Comparison of ENCODE assay signal across 20 mouse cellular contexts in the genomic region with DNA sequence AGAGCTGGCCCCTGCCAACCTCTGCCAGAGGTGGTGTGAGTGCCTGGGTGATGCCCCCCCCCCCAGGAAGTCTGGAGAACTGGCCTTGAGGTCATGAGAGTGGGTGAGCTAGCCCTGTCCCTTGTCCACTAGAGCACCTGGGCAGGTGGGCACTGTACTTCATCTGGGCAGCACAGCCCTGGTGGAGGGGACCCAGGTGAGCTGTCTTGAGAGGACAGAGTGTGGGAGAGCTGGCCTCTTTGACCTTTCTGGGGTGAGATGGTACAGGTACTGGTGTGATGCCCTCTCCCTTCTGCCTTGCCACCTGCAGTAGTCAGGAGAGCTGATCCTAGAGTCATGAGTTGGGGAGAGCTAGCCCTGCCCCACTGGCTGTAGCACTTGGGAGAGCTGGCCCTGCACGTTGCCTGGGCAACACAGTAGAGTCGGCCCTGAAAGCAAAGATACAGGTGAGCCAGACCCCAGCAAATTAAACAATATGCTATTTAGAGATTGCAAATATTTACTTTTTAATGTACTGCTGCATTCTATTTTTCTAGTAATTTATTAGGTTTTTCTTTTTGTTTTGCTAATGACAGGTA.
"Had no signal": no experiment of that assay in that cellular context is flagged by ENCODE, and none has a peak within 500 bp of the region (broad histone marks: within the 10 kb centered on the region; RNA-seq: fewer than 3 reads in every experiment).

No protein-coding gene starts in this region.

- DNase-seq: kidney, adult 2 months; kidney, postnatal 25 days; layer of hippocampus, postnatal 36 days; liver; liver, embryonic 13.5 days; lung, embryonic 14.5 days; lung, postnatal 10 days; lung, postnatal 36 days; right cerebral cortex, adult 18-20 months; right cerebral cortex, postnatal 14 days; right cerebral cortex, postnatal 4 days; thymus, postnatal 25 days had no signal

- H3K27ac ChIP-seq: kidney, postnatal 0 days; limb, embryonic 13.5 days; liver, embryonic 13.5 days; neural tube, embryonic 12.5 days had no signal

- H3K9me3 ChIP-seq: intestine, embryonic 15.5 days; limb, embryonic 13.5 days; liver, embryonic 13.5 days; megakaryocyte, embryonic 14.5 days; midbrain, embryonic 10.5 days; midbrain, embryonic 15.5 days; neural tube, embryonic 12.5 days; neural tube, embryonic 15.5 days had no signal

- H3K4me3 ChIP-seq: intestine, embryonic 15.5 days; limb, embryonic 13.5 days; neural tube, embryonic 12.5 days had no signal

- H3K9ac ChIP-seq: intestine, embryonic 15.5 days; limb, embryonic 13.5 days; lung, embryonic 14.5 days; midbrain, embryonic 15.5 days; neural tube, embryonic 15.5 days had no signal

- ATAC-seq: intestine, embryonic 15.5 days; midbrain, embryonic 15.5 days had no signal

- H3K27me3 ChIP-seq: intestine, embryonic 15.5 days; limb, embryonic 13.5 days; liver, embryonic 13.5 days; midbrain, embryonic 15.5 days; neural tube, embryonic 12.5 days; neural tube, embryonic 15.5 days had no signal
